Mouse (Mus musculus): Measurements from ENCODE around the gene Hapln4. TPM values are rescaled to one million over a fixed set of nuclear protein-coding genes. Genes with fewer than 3 reads are reported as not detected.
"Not testable (repeated sequence)": the region's sequence is repeated elsewhere in the genome, so short reads cannot be mapped to it uniquely, and the experiment has no call there.

The Hapln4 gene
- not detected for total RNA-seq (2021)

GRCm38 (mm10) chr8:70083285-70083684 is at the start of gene Hapln4:
Gene Hapln4 (plus strand): TSS chr8:70083457.
- DNase-seq = peak; percentile 46

GRCm38 (mm10) chr8:70037994-70038393 is 45.3 kb upstream of the Hapln4 start:
- DNase-seq = no peak

GRCm38 (mm10) chr8:70041885-70042546 is 41.2 kb upstream of the Hapln4 start:
- DNase-seq = peak; percentile 40

GRCm38 (mm10) chr8:70042583-70043455 is 40.4 kb upstream of the Hapln4 start, which contains the start of the genes Mau2 and Sugp1:
Gene Mau2 (minus strand): TSS chr8:70042734.
Gene Sugp1 (plus strand): TSS chr8:70042813.
- peak; percentile 97 for DNase-seq

GRCm38 (mm10) chr8:70043996-70044395 is 39.3 kb upstream of the Hapln4 start:
- DNase-seq = no peak

- DNase-seq = no peak
These were observed 33.6 kb upstream of the Hapln4 start for GRCm38 (mm10) chr8:70049662-70050061.

GRCm38 (mm10) chr8:70050434-70050833 is 32.8 kb upstream of the Hapln4 start:
- not testable (repeated sequence) for DNase-seq

- no peak for DNase-seq
These were observed 25.5 kb upstream of the Hapln4 start for GRCm38 (mm10) chr8:70057721-70058120.

GRCm38 (mm10) chr8:70071836-70072440 is 11.3 kb upstream of the Hapln4 start:
- no peak for DNase-seq

- DNase-seq = peak; percentile 65
These were observed 10.7 kb upstream of the Hapln4 start, which contains the start of gene Tm6sf2 for GRCm38 (mm10) chr8:70072441-70073069. Gene Tm6sf2 (plus strand): TSS chr8:70072924.

GRCm38 (mm10) chr8:70073120-70073519 is 10.1 kb upstream of the Hapln4 start:
- no peak for DNase-seq

GRCm38 (mm10) chr8:70073682-70074081 is 9.6 kb upstream of the Hapln4 start:
- no peak for DNase-seq

GRCm38 (mm10) chr8:70081976-70082375 is 1.3 kb upstream of the Hapln4 start:
- no peak for DNase-seq

- no peak for DNase-seq
These were observed 1.2 kb downstream of the Hapln4 start for GRCm38 (mm10) chr8:70084191-70085065.

GRCm38 (mm10) chr8:70086151-70086550 is 2.9 kb downstream of the Hapln4 start:
- DNase-seq = no peak

GRCm38 (mm10) chr8:70087237-70087636 is 4.0 kb downstream of the Hapln4 start:
- no peak for DNase-seq

- peak; percentile 61 for DNase-seq
These were observed 4.8 kb downstream of the Hapln4 start for GRCm38 (mm10) chr8:70087836-70088650.

GRCm38 (mm10) chr8:70089296-70089960 is 6.2 kb downstream of the Hapln4 start:
- no peak for DNase-seq

GRCm38 (mm10) chr8:70092786-70093185 is 9.5 kb downstream of the Hapln4 start:
- DNase-seq = no peak

GRCm38 (mm10) chr8:70099276-70099675 is 16.0 kb downstream of the Hapln4 start:
- no peak for DNase-seq
